Mouse (Mus musculus) heart, postnatal 0 days (tissue): ENCODE measurements at regions not wholly inside any gene's neighbourhood (a gene's known extent, or its start where the extent isn't known, plus 50 kb on each side); places are given as distances from the start of the nearest gene placed in this dataset.

Source experiments
- ATAC-seq: fragments of 200-750 bp; cut with Nextera tagmentation; 2 replicates; pipeline ENCODE4 v1.8.0; 2017; ENCODE audit warnings: low read depth, moderate number of reproducible peaks, moderate library complexity; ENCODE audit not compliant: insufficient read depth
- DNase-seq: peaks from one replicate; pipeline ENCODE4 v3.0.0-alpha.2; 2016; ENCODE audit warnings: low spot score
- H3K27ac ChIP-seq: fragments of 300-500 bp; sonication (generic); 2 replicates; pipeline ENCODE4 v1.5.1; 2014; ENCODE audit warnings: low read depth, mild to moderate bottlenecking
- H3K27me3 ChIP-seq: fragments of 300-500 bp; sonication (generic); 2 replicates; pipeline ENCODE4 v1.6.1; 2014; ENCODE audit warnings: low read length, mixed read lengths; ENCODE audit not compliant: control insufficient read depth, insufficient read depth
- H3K36me3 ChIP-seq: fragments of 300-500 bp; sonication (generic); replicated peaks from 2 replicates; pipeline ENCODE4 v1.6.1; 2014; ENCODE audit warnings: low read length, mixed read lengths; ENCODE audit not compliant: control insufficient read depth, insufficient read depth
- H3K4me1 ChIP-seq: fragments of 300-500 bp; sonication (generic); 2 replicates; pipeline ENCODE4 v1.6.1; 2014; ENCODE audit warnings: antibody characterized with exemption; ENCODE audit not compliant: control insufficient read depth, insufficient read depth
- H3K4me2 ChIP-seq: fragments of 300-500 bp; sonication (generic); 2 replicates; pipeline ENCODE4 v1.6.1; 2014; ENCODE audit warnings: low read depth, mild to moderate bottlenecking, low read length, moderate library complexity
- H3K4me3 ChIP-seq: fragments of 300-500 bp; sonication (generic); 2 replicates; pipeline ENCODE4 v1.5.1; 2014; ENCODE audit warnings: low read depth, low read length
- H3K9ac ChIP-seq: fragments of 300-500 bp; sonication (generic); replicated peaks from 2 replicates; pipeline ENCODE4 v1.6.1; 2014; ENCODE audit warnings: low read depth, low read length, mixed read lengths
- H3K9me3 ChIP-seq: fragments of 300-500 bp; sonication (generic); replicated peaks from 2 replicates; pipeline ENCODE4 v1.6.1; 2016; ENCODE audit warnings: low read length; ENCODE audit not compliant: control insufficient read depth
- CTCF ChIP-seq: IDR thresholded peaks from 2 replicates; pipeline ENCODE4 v1.5.1; 2016; ENCODE audit warnings: antibody characterized with exemption, control low read depth, low read depth
- EP300 ChIP-seq: IDR thresholded peaks from 2 replicates; pipeline ENCODE4 v1.6.1; 2016; ENCODE audit warnings: antibody characterized with exemption, low read depth
- WGBS: fragments of 180-500 bp; shearing (Covaris S2); extraction: QIAGEN DNeasy Blood & Tissue Kit; methylation state at CpG from one replicate; pipeline ENCODE4 v1.1.7; 2014; 5-methylcytosine and 5-hydroxymethylcytosine counted together

DNA sequence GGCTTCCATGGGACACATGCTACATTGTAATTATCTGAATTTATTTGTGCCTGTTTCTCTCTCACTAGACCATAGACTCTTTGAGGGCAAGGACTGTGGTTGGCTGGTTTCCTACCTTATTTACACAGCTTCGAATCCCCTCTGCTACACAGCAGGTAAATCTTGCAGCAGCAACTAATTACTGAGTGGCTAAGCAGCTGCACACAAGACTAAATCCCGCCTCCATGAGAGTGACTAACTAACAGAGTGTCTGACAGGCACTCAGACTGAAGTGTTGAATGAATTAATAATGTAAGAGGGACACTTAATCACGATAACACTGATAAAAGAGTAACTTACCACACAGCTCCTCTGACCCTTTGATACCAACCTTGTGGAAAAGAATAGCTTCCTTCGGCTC, 111.9 kb upstream of the Lrig1 start:
- no peaks in the 10 kb centered on the region for H3K9me3 ChIP-seq
- no peaks in the 10 kb centered on the region for H3K36me3 ChIP-seq
- no peak for DNase-seq
- 20% methylated on average over 4 of the region's 4 CpGs for WGBS
- TF ChIP-seq CTCF (no peak), EP300 (no peak)
- no peaks in the 10 kb centered on the region for H3K27me3 ChIP-seq
- H3K4me3 ChIP-seq, result no peak overlapping the region
- ATAC-seq, result no peak
- H3K4me1 ChIP-seq, result no peaks in the 10 kb centered on the region
- no peak overlapping the region for H3K4me2 ChIP-seq
- no peak overlapping the region for H3K9ac ChIP-seq
- no peak overlapping the region for H3K27ac ChIP-seq

GRCm38 (mm10) chr6:94807216-94807615, 107.3 kb upstream of the Lrig1 start:
- H3K4me2 ChIP-seq, result no peak overlapping the region
- TF ChIP-seq CTCF (no peak), EP300 (no peak)
- no peaks in the 10 kb centered on the region for H3K9me3 ChIP-seq
- H3K27ac ChIP-seq, result no peak overlapping the region
- H3K4me3 ChIP-seq, result no peak overlapping the region
- no peak for ATAC-seq
- H3K36me3 ChIP-seq, result no peaks in the 10 kb centered on the region
- no peak for DNase-seq
- no peaks in the 10 kb centered on the region for H3K27me3 ChIP-seq
- H3K4me1 ChIP-seq, result peaks cover 4% of the 10 kb centered on the region; the same call in 1 of the 2 replicates
- H3K9ac ChIP-seq, result no peak overlapping the region
- WGBS, result 81% methylated on average over 6 of the region's 6 CpGs

GRCm38 (mm10) chr6:94806481-94807160, 106.7 kb upstream of the Lrig1 start:
- H3K27me3 ChIP-seq, result no peaks in the 10 kb centered on the region
- no peak for ATAC-seq
- H3K9me3 ChIP-seq, result no peaks in the 10 kb centered on the region
- TF ChIP-seq EP300, result no peak
- H3K27ac ChIP-seq, result 0 out of 2 replicates have a peak overlapping the region, but pooled peaks have one; percentile 25
- H3K4me1 ChIP-seq, result peaks cover 4% of the 10 kb centered on the region; the same call in 1 of the 2 replicates
- no peak overlapping the region for H3K9ac ChIP-seq
- no peaks in the 10 kb centered on the region for H3K36me3 ChIP-seq
- H3K4me2 ChIP-seq, result no peak overlapping the region
- DNase-seq, result no peak
- H3K4me3 ChIP-seq, result no peak overlapping the region
- WGBS, result 62% methylated on average over 12 of the region's 12 CpGs

DNA sequence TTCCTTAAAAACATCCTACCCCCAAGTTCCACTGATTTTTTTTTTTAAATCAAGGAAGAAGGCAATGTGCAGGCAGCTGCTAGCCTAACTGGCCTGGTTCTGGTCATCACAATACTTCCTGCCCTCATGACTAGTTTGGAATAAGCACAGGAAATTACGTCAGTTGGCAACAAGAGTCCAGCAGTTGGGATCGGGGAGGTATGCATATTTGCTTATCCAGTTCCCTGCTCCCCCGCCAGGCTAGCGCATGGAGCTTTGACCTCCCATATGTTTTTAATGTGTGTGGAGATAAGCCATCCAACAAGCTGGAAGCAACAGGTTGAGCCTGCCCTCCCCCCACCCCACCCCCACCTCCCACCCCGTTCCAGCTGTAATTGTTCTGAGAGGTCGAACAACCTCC, 105.7 kb upstream of the Lrig1 start:
- H3K4me1 ChIP-seq, result peaks cover 4% of the 10 kb centered on the region; the same call in 1 of the 2 replicates
- TF ChIP-seq EP300 (no peak), CTCF (no peak)
- H3K4me2 ChIP-seq, result no peak overlapping the region
- no peak overlapping the region for H3K9ac ChIP-seq
- no peaks in the 10 kb centered on the region for H3K27me3 ChIP-seq
- H3K36me3 ChIP-seq, result no peaks in the 10 kb centered on the region
- peak; percentile 62 for DNase-seq
- ATAC-seq, result peak; percentile 66
- H3K9me3 ChIP-seq, result no peaks in the 10 kb centered on the region
- WGBS, result 51% methylated on average over 6 of the region's 6 CpGs
- H3K27ac ChIP-seq, result 0 out of 2 replicates have a peak overlapping the region, but pooled peaks have one; percentile 25
- H3K4me3 ChIP-seq, result no peak overlapping the region

DNA sequence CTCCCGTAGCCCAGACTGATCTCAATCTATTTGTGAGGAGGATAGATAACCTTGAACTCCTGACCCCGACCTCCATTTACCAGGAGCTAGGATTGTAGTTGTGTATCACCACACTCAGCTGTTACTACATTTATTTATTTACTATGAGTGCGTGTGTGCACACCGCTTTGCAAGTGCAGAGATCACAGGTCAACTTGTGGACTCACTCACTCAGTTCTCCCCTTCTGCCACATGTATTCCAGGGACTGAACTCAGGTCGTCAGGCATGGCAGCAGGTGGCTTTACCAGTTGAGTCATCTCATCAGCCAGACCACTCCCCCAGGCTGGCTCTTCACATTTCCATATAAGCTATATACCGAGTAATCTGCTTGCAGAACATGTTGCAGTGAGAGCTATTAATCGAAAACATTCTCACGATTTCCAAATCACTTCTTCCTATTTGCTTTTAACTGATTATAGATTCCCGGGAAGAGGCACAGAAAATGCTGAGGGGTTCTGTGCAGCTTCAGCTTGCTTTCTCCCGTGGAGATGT, 104.4 kb upstream of the Lrig1 start:
- Histone ChIP-seq H3K27me3 (no peaks in the 10 kb centered on the region), H3K9ac (no peak overlapping the region), H3K4me1 (peaks cover 4% of the 10 kb centered on the region; the same call in 1 of the 2 replicates), H3K4me2 (no peak overlapping the region), H3K36me3 (no peaks in the 10 kb centered on the region), H3K9me3 (no peaks in the 10 kb centered on the region), H3K27ac (no peak overlapping the region), H3K4me3 (no peak overlapping the region)
- no peak for DNase-seq
- 79% methylated on average over 10 of the region's 10 CpGs for WGBS
- no peak for TF ChIP-seq EP300
- no peak for TF ChIP-seq CTCF
- no peak for ATAC-seq

DNA sequence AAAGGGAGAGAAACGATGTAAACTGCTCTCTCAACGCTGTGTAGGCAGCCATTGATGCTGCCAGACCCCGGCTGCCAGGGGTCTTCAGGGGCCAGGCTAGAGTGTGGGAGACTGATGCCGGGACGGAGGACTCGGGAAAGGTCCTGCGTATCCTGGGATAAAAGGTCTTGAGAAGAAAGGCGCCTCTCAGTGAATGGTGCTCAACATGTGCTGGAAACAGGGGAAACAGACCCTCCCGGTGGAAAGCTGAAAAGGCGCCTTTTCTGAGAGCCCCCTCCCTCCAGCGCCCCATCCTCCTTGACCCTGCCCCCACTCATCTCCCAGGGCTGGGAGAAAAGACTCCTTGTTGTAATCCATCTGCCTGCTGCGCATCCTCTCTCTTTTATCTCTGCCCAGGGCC, 101.1 kb upstream of the Lrig1 start:
- Histone ChIP-seq H3K4me1 (peaks cover 4% of the 10 kb centered on the region; the same call in 1 of the 2 replicates), H3K27ac (no peak overlapping the region), H3K4me3 (no peak overlapping the region), H3K9ac (no peak overlapping the region), H3K27me3 (no peaks in the 10 kb centered on the region), H3K36me3 (no peaks in the 10 kb centered on the region), H3K4me2 (peak overlapping the region; percentile 23; the same call in 1 of the 2 replicates), H3K9me3 (peaks cover 10% of the 10 kb centered on the region; the same call in 1 of the 2 replicates)
- DNase-seq, result no peak
- WGBS, result 53% methylated on average over 12 of the region's 12 CpGs
- TF ChIP-seq CTCF (no peak), EP300 (no peak)
- ATAC-seq, result no peak
